Mouse (Mus musculus) bone marrow macrophage, adult 2 months (primary cell): ENCODE data around the gene Msl1. TPM values are rescaled to one million over a fixed set of nuclear protein-coding genes. Genes with fewer than 3 reads are reported as not detected.

Experiments used
- H3K27ac ChIP-seq: 2 replicates; pipeline ENCODE4 v1.5.1; 2012; ENCODE audit warnings: low read depth, low read length; ENCODE audit not compliant: insufficient read depth
- H3K4me1 ChIP-seq: 2 replicates; pipeline ENCODE4 v1.6.1; 2012; ENCODE audit warnings: low read length; ENCODE audit not compliant: control insufficient read depth, insufficient read depth
- H3K4me3 ChIP-seq: 2 replicates; pipeline ENCODE4 v1.5.1; 2012; ENCODE audit warnings: mild to moderate bottlenecking, low read length, moderate library complexity; ENCODE audit not compliant: insufficient read depth
- CTCF ChIP-seq: IDR thresholded peaks from 2 replicates; pipeline ENCODE4 v1.5.1; 2012; ENCODE audit warnings: low read depth, mild to moderate bottlenecking, low read length, moderate library complexity
- POLR2A ChIP-seq: IDR thresholded peaks from 2 replicates; pipeline ENCODE4 v1.6.1; 2012; ENCODE audit warnings: mild to moderate bottlenecking, low read depth, low read length, borderline replicate concordance
- polyA plus RNA-seq: library from polyadenylated mRNA; stranded (reverse); fragments of >200 nt; gene quantifications from 2 replicates; pipeline ENCODE4 v1.2.4, GENCODE M21; 2012; ENCODE audit not compliant: missing spikeins, insufficient read depth, insufficient read length

Msl1 gene
- 78.4 and 79.3 TPM in 2 replicates for polyA plus RNA-seq

GRCm38 (mm10) chr11:98795015-98795713 is at the start of gene Msl1:
Msl1 (plus strand) TSS chr11:98795516.
- Histone ChIP-seq H3K27ac (peak within 1 kb of the TSS; percentile 97), H3K4me1 (peaks cover 15% of the 10 kb centered on the region), H3K4me3 (peak within 1 kb of the TSS; percentile 80)
- TF ChIP-seq POLR2A = no peak
- no peak for TF ChIP-seq CTCF

DNA sequence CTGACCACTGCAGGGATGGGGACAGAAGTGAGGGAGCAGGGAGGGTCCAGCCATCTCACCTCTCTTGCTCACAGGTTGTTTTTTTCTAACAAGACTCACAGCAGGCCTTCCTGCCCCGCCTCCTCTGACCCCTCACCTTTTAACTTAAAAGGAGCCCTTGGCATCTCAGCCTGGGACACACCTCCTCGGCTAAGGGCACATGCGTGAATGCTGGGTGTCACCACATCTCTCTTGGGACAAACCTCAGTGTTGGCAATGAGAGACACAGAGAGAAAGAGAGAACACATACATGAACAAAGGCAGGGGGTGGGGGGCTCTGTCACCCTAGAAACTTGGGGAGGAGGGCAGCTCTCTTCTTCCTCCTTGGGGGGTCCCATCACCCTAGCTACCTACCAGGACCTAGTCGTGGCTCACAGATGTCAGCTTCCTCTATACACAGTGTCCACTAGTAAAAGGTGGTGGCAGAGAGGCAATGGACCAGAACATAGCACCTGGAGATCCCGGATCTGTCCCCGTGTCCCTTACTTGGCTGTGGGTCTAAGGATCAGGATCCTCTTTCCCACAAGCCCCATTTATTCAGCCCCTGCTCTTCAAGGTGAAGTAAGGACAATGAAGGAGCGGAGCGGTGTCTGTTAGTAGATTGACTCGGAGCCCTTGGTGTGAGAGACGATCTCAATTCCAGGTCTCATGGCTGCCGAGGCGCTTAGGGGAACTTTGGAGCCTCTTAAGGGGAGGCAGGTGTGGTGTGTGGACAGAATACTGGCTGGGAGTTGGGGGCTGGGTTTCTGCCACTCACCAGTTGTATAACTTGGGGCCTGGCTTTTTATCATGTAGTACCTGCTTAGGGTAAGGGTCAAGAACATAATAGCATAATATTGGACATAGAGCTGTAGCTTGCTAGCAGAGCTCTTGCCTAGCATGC is 49.1 kb upstream of the Msl1 start:
- peaks cover 43% of the 10 kb centered on the region for H3K4me1 ChIP-seq
- no peak for TF ChIP-seq CTCF
- peak overlapping the region; percentile 48 for H3K4me3 ChIP-seq
- H3K27ac ChIP-seq = no peak overlapping the region

DNA sequence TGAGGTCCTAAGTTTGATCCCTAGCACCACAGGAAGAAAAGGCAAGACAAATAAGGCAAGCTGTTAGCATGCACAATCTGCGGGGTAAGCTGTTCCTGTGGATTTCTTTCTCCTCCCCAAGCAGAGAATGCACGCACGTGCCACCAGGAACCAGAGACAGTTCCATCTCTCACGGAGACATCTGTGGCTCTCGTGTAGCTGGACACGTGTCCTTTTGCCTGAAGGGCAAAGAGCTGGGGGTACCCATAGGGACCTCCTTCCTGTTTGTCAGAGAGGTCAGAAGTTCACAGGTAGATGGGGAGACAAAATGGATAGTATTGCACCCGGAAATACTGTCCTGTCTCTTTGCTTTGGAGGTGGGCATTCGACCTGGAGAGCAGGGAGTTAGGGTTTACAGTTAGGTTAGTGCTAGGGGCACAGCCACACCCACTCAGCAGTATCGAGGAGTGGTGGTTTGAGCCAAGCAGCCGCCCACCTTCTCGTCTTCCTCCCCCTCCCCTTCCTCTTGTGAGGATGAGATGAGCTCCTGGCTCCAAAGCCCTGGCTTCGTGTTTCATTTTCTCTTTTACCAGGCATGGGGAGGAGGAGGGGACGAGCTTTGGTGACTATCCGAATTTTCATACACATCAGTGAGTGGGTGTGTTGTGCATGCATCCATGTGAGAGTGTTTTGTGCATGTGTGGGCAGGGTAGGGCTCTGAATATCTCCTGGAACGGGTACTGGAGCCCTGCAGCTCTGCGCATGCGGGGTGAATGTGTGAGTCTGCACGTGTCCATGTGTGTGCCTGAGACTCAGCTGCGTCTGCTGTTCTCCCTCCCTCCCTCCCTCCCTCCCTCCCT is 48.2 kb upstream of the Msl1 start:
- peak overlapping the region; percentile 12; the same call in 1 of the 2 replicates for H3K27ac ChIP-seq
- TF ChIP-seq POLR2A = no peak
- TF ChIP-seq CTCF = no peak

GRCm38 (mm10) chr11:98747804-98748505 is 47.4 kb upstream of the Msl1 start:
- H3K27ac ChIP-seq = 0 out of 2 replicates have a peak overlapping the region, but pooled peaks have one; percentile 13
- H3K4me3 ChIP-seq = no peak overlapping the region
- TF ChIP-seq POLR2A = no peak
- TF ChIP-seq CTCF = no peak
- H3K4me1 ChIP-seq = peaks cover 58% of the 10 kb centered on the region

More for the DNA sequence above, 48.2 kb upstream of the Msl1 start:
- Histone ChIP-seq H3K4me1 (peaks cover 52% of the 10 kb centered on the region), H3K4me3 (peak overlapping the region; percentile 48)

GRCm38 (mm10) chr11:98748506-98749416 is 46.6 kb upstream of the Msl1 start:
- H3K4me3 ChIP-seq = no peak overlapping the region
- H3K4me1 ChIP-seq = peaks cover 60% of the 10 kb centered on the region
- H3K27ac ChIP-seq = no peak overlapping the region
- TF ChIP-seq POLR2A = no peak
- no peak for TF ChIP-seq CTCF

DNA sequence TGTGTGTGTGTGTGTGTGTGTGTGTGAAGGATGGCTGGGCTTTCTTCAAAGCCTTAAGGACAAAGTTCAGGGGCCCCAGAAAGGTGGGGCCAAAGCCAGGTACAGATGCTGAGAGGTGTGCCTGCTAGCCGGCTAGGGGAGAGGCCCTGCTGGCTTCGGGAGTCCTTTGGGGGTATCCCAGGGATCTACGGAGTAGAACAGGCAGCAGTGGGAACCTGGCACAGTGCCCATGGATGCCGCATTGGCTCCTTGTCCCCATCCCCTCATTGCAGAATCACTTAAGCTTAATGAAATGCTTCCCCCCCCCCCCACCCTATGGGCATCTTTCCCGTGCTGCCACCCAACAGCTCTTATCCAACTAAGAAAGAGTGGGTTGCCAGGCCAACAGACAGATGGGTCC is 45.6 kb upstream of the Msl1 start:
- Histone ChIP-seq H3K4me1 (peaks cover 64% of the 10 kb centered on the region), H3K4me3 (no peak overlapping the region), H3K27ac (peak overlapping the region; percentile 56; the same call in 1 of the 2 replicates)
- TF ChIP-seq CTCF = no peak
- TF ChIP-seq POLR2A = no peak

DNA sequence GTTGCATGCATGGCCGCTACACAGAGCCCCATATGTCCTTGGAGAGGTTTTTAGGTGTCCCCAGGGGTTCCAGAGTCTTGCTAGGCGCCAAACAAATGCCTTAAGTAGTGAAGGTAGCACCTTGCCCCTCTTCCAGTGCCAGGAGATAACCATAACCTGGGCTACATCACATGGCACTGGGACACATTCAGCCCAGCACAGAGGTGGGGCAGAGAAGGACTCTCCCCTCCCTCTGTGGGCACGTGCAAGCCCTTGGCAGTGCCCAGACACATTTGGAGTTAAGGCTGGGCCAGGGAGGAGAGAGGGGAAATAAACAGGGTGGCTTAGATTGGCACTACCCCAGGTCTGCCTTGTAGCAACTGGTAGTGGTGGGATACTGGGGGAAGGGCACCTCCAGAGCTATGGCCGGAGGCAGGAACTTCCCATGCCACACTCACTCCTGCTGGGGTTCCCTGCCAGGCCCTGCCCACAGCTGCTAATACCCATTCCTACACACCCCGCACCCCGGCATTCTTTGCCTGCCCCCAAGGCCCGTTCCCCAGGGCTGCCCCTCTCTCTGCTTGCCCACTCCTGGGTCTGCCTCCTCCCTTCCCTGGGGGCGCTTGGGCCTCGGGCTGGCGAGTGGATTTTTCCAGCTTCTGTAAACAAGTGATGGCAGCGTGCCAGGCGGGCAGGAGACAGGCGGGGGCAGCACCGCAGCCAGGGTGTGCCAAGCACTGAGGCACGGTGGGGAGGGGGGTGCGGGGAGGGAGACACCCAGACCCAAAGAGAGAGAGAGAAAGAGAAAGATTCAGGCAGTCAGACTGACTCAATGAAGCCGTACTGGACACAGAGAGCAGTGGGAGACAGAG is 44.7 kb upstream of the Msl1 start:
- TF ChIP-seq CTCF = no peak
- no peak for TF ChIP-seq POLR2A
- H3K4me1 ChIP-seq = peaks cover 68% of the 10 kb centered on the region
- peak overlapping the region; percentile 56 for H3K27ac ChIP-seq
- peak overlapping the region; percentile 46 for H3K4me3 ChIP-seq
